In genomic region chr2:158155101-158155500, GRCm38 (mm10) we compare ENCODE assay signal across 17 mouse cellular contexts.
"Had no signal": no experiment of that assay in that cellular context is flagged by ENCODE, and none has a peak within 500 bp of the region (broad histone marks: within the 10 kb centered on the region; RNA-seq: fewer than 3 reads in every experiment).

No protein-coding gene starts in this region.

- DNase-seq: kidney, adult 11 months; kidney, adult 9 months; kidney, postnatal 4 days; lung, adult 18-20 months; lung, postnatal 36 days; midbrain, embryonic 14.5 days; right cerebral cortex, postnatal 4 days; spleen, adult 18-20 months; thymus, adult 2 months; thymus, postnatal 25 days had no signal

- H3K27me3 ChIP-seq: neural tube, embryonic 12.5 days; stomach, embryonic 15.5 days had no signal

- H3K4me3 ChIP-seq: layer of hippocampus, adult 2 months; left cerebral cortex, adult 2 months; limb, embryonic 10.5 days; midbrain, embryonic 10.5 days; neural tube, embryonic 12.5 days; stomach, embryonic 15.5 days had no signal

- H3K9ac ChIP-seq: neural tube, embryonic 12.5 days; stomach, embryonic 15.5 days had no signal

- H3K36me3 ChIP-seq: limb, embryonic 10.5 days; midbrain, embryonic 10.5 days; stomach, embryonic 15.5 days had no signal

- H3K27ac ChIP-seq: kidney, postnatal 0 days; layer of hippocampus, adult 2 months; left cerebral cortex, adult 2 months; neural tube, embryonic 12.5 days had no signal

- H3K9me3 ChIP-seq: limb, embryonic 10.5 days; stomach, embryonic 15.5 days had no signal

- H3K4me2 ChIP-seq: neural tube, embryonic 12.5 days had no signal
